ENCODE assay signal across 24 mouse cellular contexts in the genomic region with DNA sequence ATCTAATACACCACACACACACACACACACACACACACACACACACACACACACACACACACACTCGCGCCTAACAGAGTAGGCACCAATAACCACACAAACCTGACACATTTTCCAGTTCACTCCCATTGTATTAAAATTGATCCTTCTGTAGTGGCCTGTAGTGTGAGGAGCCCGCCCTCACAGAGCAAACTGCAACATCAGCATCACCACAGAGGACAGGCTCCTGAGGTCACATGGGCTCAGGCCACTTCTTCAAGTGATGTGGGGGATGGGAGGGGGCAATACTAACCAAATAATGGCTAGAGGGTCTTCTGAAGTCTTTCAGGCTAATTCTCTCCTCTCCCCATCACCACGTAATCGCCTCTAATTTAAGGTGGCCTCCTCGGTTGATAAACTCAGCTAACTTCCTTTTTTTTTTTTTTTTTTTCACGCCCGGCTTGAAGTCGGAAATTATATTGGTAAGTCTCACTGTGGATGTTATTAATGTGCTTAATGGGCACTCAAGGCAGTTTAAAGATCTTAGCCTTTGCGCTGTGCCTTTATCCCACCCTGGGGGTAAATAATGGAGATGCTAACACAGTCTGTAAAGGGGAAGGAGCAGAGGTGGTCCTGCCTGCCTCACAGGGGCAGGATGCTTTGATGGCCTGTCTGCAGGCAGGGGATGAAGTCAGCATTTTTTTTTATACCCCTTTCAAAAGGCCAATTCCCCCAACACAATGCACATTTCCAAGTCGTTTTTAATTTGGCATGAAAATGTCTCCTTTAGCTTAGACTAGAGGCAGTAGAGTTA. TPM values are rescaled to one million over a fixed set of nuclear protein-coding genes. Genes with fewer than 3 reads are reported as not detected.
A peak's percentile ranks its signal among the peaks of the same experiment; 100 is the strongest.
DNase-seq lines count a peak whose midpoint lies in the region; ATAC-seq and TF ChIP-seq lines count a peak whose summit lies in the region.
"Had no signal": no experiment of that assay in that cellular context is flagged by ENCODE, and none has a peak within 500 bp of the region (broad histone marks: within the 10 kb centered on the region; RNA-seq: fewer than 3 reads in every experiment).

No protein-coding gene starts in this region.

- WGBS in lung, adult 2 months, result 50% methylated on average over 11 of the region's 11 CpGs
- WGBS in midbrain, embryonic 14.5 days, result 30% methylated on average over 11 of the region's 11 CpGs
- 61% methylated on average over 11 of the region's 11 CpGs for WGBS in heart, embryonic 12.5 days

- no peak for TF ChIP-seq POLR2A in lung, adult 2 months (IDR thresholded peaks at IDR 0.05; ENCODE audit: borderline replicate concordance, extremely low read depth, low read depth, low read length)
- no peak for TF ChIP-seq POLR2A in CH12.LX (IDR thresholded peaks at IDR 0.05; ENCODE audit: low read depth, low read length)
- TF ChIP-seq POLR2A in brain, embryonic 14.5 days (IDR thresholded peaks at IDR 0.05; ENCODE audit: borderline replicate concordance, extremely low read depth, insufficient read depth, insufficient read length, poor library complexity, severe bottlenecking), result no peak

- no peaks in the 10 kb centered on the region for H3K27me3 ChIP-seq in CH12.LX (replicated peaks)
- H3K27me3 ChIP-seq in midbrain, embryonic 14.5 days (ENCODE audit: control insufficient read depth, insufficient read depth, low read length), result no peaks in the 10 kb centered on the region
- no peaks in the 10 kb centered on the region for H3K27me3 ChIP-seq in heart, embryonic 12.5 days (replicated peaks)
- H3K27me3 ChIP-seq: hindbrain, embryonic 15.5 days; intestine, embryonic 15.5 days; liver, embryonic 13.5 days; lung, embryonic 15.5 days; megakaryocyte, embryonic 14.5 days had no signal

- dilution Hi-C loops in CH12.LX (cut with MboI; ENCODE audit: extremely low pct_ligation_motif_present, extremely low pct_unique_long_range_greater_than_20kb, low sequenced_read_pairs), result no loop called here

- no peak for ATAC-seq in midbrain, embryonic 14.5 days (ENCODE audit: low FRiP score, low TSS enrichment)
- no peak for ATAC-seq in heart, embryonic 12.5 days (ENCODE audit: insufficient number of reproducible peaks, low FRiP score)
- ATAC-seq: CD4-positive, CD25-positive, alpha-beta regulatory T cell, adult 4 months; forebrain, embryonic 16.5 days; intestine, embryonic 15.5 days had no signal

- no peaks in the 10 kb centered on the region for H3K79me2 ChIP-seq in CH12.LX (replicated peaks; ENCODE audit: control insufficient read depth, extremely low read depth, insufficient read depth, poor library complexity, severe bottlenecking)

- no peak overlapping the region for H3K27ac ChIP-seq in CH12.LX (ENCODE audit: insufficient read depth, low read depth)
- no peak overlapping the region for H3K27ac ChIP-seq in midbrain, embryonic 14.5 days (replicated peaks; ENCODE audit: low read depth, low read length)
- no peak overlapping the region for H3K27ac ChIP-seq in heart, embryonic 12.5 days (ENCODE audit: poor library complexity, severe bottlenecking)
- H3K27ac ChIP-seq: hindbrain, embryonic 15.5 days; intestine, embryonic 15.5 days; liver, embryonic 13.5 days; lung, embryonic 15.5 days had no signal

- TF ChIP-seq EP300 in CH12.LX (IDR thresholded peaks at IDR 0.05; ENCODE audit: low read length), result no peak

- TF ChIP-seq CTCF in lung, adult 2 months (IDR thresholded peaks at IDR 0.05; ENCODE audit: insufficient read depth, low read length), result no peak
- TF ChIP-seq CTCF in CH12.LX (conservative IDR thresholded peaks at IDR 0.05 in 1 of 2, IDR thresholded peaks at IDR 0.05 in 1 of 2; ENCODE audit: low read depth in 2 of 2, low read length in 2 of 2), result no peak
- no peak for TF ChIP-seq CTCF in brain, embryonic 14.5 days (IDR thresholded peaks at IDR 0.05; ENCODE audit: borderline replicate concordance, extremely low read depth, insufficient read depth, insufficient read length)

- H3K4me1 ChIP-seq in lung, adult 2 months (ENCODE audit: control insufficient read depth, insufficient read depth, low read length), result peaks cover 5% of the 10 kb centered on the region; the same call in 1 of the 2 replicates
- peaks cover 2 to 13% of the 10 kb centered on the region in 2 experiments; a peak in 2 of 4 replicates for H3K4me1 ChIP-seq in CH12.LX (ENCODE audit: control insufficient read depth in 1 of 2, insufficient read depth in 2 of 2)
- no peaks in the 10 kb centered on the region for H3K4me1 ChIP-seq in midbrain, embryonic 14.5 days (ENCODE audit: control insufficient read depth, insufficient read depth, low read length)
- H3K4me1 ChIP-seq in heart, embryonic 12.5 days (replicated peaks), result no peaks in the 10 kb centered on the region
- H3K4me1 ChIP-seq: intestine, embryonic 15.5 days; liver, embryonic 13.5 days; lung, embryonic 15.5 days; megakaryocyte, embryonic 14.5 days had no signal

- H3K9ac ChIP-seq in CH12.LX (ENCODE audit: insufficient read depth, low read depth), result no peak overlapping the region
- no peak overlapping the region for H3K9ac ChIP-seq in midbrain, embryonic 14.5 days (replicated peaks; ENCODE audit: low read length)
- H3K9ac ChIP-seq in heart, embryonic 12.5 days, result no peak overlapping the region
- H3K9ac ChIP-seq: hindbrain, embryonic 15.5 days; intestine, embryonic 15.5 days; liver, embryonic 13.5 days; lung, embryonic 15.5 days had no signal

- no peaks in the 10 kb centered on the region for H3K9me3 ChIP-seq in CH12.LX (replicated peaks; ENCODE audit: low read length)
- H3K9me3 ChIP-seq in midbrain, embryonic 14.5 days (ENCODE audit: control insufficient read depth, low read length), result no peaks in the 10 kb centered on the region
- H3K9me3 ChIP-seq in heart, embryonic 12.5 days (replicated peaks), result no peaks in the 10 kb centered on the region
- H3K9me3 ChIP-seq: hindbrain, embryonic 15.5 days; intestine, embryonic 15.5 days; liver, embryonic 13.5 days; lung, embryonic 15.5 days; megakaryocyte, embryonic 14.5 days had no signal

- DNase-seq in lung, postnatal 14 days, result peak; percentile 16
- DNase-seq in lung, adult 2 months, result no peak
- peak; percentile 18 for DNase-seq in CH12.LX (ENCODE audit: extremely low read depth)
- peak; percentile 64 for DNase-seq in brain, embryonic 14.5 days (ENCODE audit: low read depth)
- peak; percentile 48 for DNase-seq in midbrain, embryonic 14.5 days
- DNase-seq in urinary bladder, postnatal 25 days (ENCODE audit: low spot score), result no peak
- DNase-seq: adrenal gland, postnatal 25 days; cerebellum, adult 18-20 months; cerebellum, postnatal 25 days; heart, postnatal 14 days; kidney, adult 9 months; kidney, postnatal 25 days; liver, embryonic 13.5 days; retina, postnatal 1 day; thymus, adult 2 months had no signal

- in situ Hi-C loops in CH12.LX (cut with MboI; ENCODE audit: low pct_ligation_motif_present, low pct_unique_long_range_greater_than_20kb, low sequenced_read_pairs), result no loop called here

- H3K4me3 ChIP-seq in lung, adult 2 months (replicated peaks; ENCODE audit: extremely low read depth, low read depth, low read length), result no peak overlapping the region
- H3K4me3 ChIP-seq in CH12.LX (replicated peaks in 1 of 3; ENCODE audit: low read depth in 2 of 3, low read length in 2 of 3, poor library complexity in 1 of 3), result no peak overlapping the region
- H3K4me3 ChIP-seq in midbrain, embryonic 14.5 days (replicated peaks; ENCODE audit: low read depth, low read length), result no peak overlapping the region
- H3K4me3 ChIP-seq in heart, embryonic 12.5 days, result no peak overlapping the region
- H3K4me3 ChIP-seq: hindbrain, embryonic 15.5 days; intestine, embryonic 15.5 days; liver, embryonic 13.5 days; lung, embryonic 15.5 days; megakaryocyte, embryonic 14.5 days had no signal

- no peak overlapping the region for H3K4me2 ChIP-seq in CH12.LX (ENCODE audit: insufficient read depth, low read depth, poor library complexity, severe bottlenecking)
- H3K4me2 ChIP-seq in midbrain, embryonic 14.5 days (ENCODE audit: low read length), result no peak overlapping the region
- H3K4me2 ChIP-seq in heart, embryonic 12.5 days, result no peak overlapping the region
- H3K4me2 ChIP-seq: heart, embryonic 11.5 days; hindbrain, embryonic 15.5 days; intestine, embryonic 15.5 days; liver, embryonic 13.5 days; lung, embryonic 15.5 days had no signal

- TF ChIP-seq RAD21 in CH12.LX (IDR thresholded peaks at IDR 0.05; ENCODE audit: low read depth, low read length), result no peak

- no peaks in the 10 kb centered on the region for H3K36me3 ChIP-seq in CH12.LX (replicated peaks in 1 of 2; ENCODE audit: control insufficient read depth in 1 of 2, insufficient read depth in 1 of 2, low read length in 1 of 2)
- no peaks in the 10 kb centered on the region for H3K36me3 ChIP-seq in midbrain, embryonic 14.5 days (ENCODE audit: control insufficient read depth, insufficient read depth, low read length)
- no peaks in the 10 kb centered on the region for H3K36me3 ChIP-seq in heart, embryonic 12.5 days
- H3K36me3 ChIP-seq: G1E; hindbrain, embryonic 15.5 days; intestine, embryonic 15.5 days; liver, embryonic 13.5 days; lung, embryonic 15.5 days had no signal

TF ChIP-seq in CH12.LX, 34 proteins besides CTCF, POLR2A, EP300 and RAD21:
- TF ChIP-seq MEF2A (IDR thresholded peaks at IDR 0.05; ENCODE audit: borderline replicate concordance, low read depth, low read length), result no peak
- peak; percentile 79 for TF ChIP-seq ZNF384 (IDR thresholded peaks at IDR 0.05; ENCODE audit: low read depth, low read length)

RNA-seq across cellular contexts. Expression of a gene that starts 25.2 kb away (rescaled TPM):
- 0.49 and 0.71 TPM in 2 replicates for polyA plus RNA-seq in lung, adult 2 months (2012; rRNA removed)
- total RNA-seq in CH12.LX (2012; rRNA removed) (not detected in 2 replicates), CH12.LX (2014; rRNA removed) (not detected in 2 replicates)
- not detected in 2 replicates for polyA plus RNA-seq in CH12.LX (2012; ENCODE audit: insufficient read length, low read depth)
- 8.8 and 10.5 TPM in 2 replicates for polyA plus RNA-seq in brain, embryonic 14.5 days (2012; rRNA removed)
- 4.3 and 5.2 TPM in 2 replicates for polyA plus RNA-seq in midbrain, embryonic 14.5 days (2014; fragmentation: Nextera tagmentation; extraction: Ambion mirVana)
- polyA plus RNA-seq in heart, embryonic 12.5 days (2016; fragmentation: Nextera tagmentation; extraction: Ambion mirVana), result 1.1 and 1.7 TPM in 2 replicates
- total RNA-seq: adrenal gland, postnatal 25 days; G1E had no signal
- polyA plus RNA-seq: CD4-positive, CD25-positive, alpha-beta regulatory T cell, adult 4 months; G1E; liver, embryonic 13.5 days had no signal

Comparison
In these comparisons a context has a peak if more than half of its experiments do, and no peak if none do; other contexts are left out.
1. DNase-seq: peak in lung, postnatal 14 days (single experiment), CH12.LX (single experiment), brain, embryonic 14.5 days (single experiment) and midbrain, embryonic 14.5 days (single experiment); none in lung, adult 2 months (single experiment) and urinary bladder, postnatal 25 days (single experiment).